Mouse (Mus musculus) adrenal gland, postnatal 25 days (tissue): ENCODE measurements around the gene Spats2. TPM values are rescaled to one million over a fixed set of nuclear protein-coding genes. Genes with fewer than 3 reads are reported as not detected.

Source experiments
- DNase-seq: peaks from one replicate; pipeline ENCODE4 v3.0.0; 2021; ENCODE audit warnings: mixed read lengths
- microRNA-seq, 2 experiments: library from miRNA; unstranded; fragments of <30 nt; microRNA quantifications; one replicate each; pipeline ENCODE4 v1.2.0; 2021
- total RNA-seq: library from RNA; stranded (reverse); gene quantifications from 2 replicates; pipeline ENCODE4 v1.2.3, GENCODE M21; 2021

The Spats2 gene
- total RNA-seq, 1 experiment from 2014 or later: 18.7 TPM

DNA sequence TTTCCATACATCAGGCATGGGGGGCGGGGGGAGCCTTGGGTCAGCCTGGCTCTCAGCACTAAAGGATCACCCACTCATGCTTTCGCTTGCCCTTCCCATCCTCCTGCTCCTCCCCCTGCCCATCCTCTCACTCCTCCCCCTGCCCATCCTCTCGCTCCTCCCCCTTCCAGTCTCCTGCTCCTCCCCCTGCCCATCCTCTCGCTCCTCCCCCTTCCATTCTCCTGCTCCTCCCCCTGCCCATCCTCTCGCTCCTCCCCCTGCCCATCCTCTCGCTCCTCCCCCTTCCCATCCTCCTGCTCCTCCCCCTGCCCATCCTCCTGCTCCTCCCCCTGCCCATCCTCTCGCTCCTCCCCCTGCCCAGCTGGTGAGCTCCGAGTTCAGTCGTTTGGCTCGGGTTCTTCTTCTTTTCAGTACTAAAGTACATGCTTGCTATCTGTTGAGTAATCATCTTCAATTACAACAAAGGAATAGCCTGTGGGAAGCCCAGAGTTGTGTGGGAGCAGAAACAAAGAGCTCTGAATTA is 134.1 kb downstream of the Spats2 start:
- peak; percentile 78 for DNase-seq

DNA sequence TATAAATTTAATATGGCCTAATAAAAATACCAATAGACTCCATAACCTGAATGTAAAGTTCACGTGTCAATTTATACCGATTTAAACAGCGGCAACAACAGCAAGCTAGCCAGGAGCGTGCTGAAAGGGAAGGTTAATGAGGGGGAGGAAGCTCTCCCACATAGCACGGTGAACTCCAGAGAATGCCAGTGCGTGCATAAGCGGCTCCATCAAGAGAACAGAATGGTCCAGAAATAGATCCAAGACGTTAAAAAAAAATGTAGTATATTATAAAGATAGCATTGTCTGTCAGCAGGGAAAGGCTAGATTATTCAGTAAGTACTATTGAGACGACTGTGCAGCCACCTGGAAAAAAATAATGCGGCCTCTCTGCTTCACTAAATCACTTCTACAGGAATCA is 137.0 kb downstream of the Spats2 start:
- no peak for DNase-seq

Small RNA genes within 50 kb of the gene (microRNA-seq; reads per million reads assigned to microRNA genes)
- 0.34 to 1.8 reads per million in 2 experiments for gene Mir6960

Other genes starting within 250 kb of the Spats2 start
- 3.7 and 4.4 TPM in 2 replicates for gene Rhebl1, start 231.4 kb upstream of the Spats2 start, total RNA-seq
- 1.1 and 2.4 TPM in 2 replicates for gene Dhh, start 227.4 kb upstream of the Spats2 start, total RNA-seq
- gene Lmbr1l, start 207.7 kb upstream of the Spats2 start, total RNA-seq: 25.2 and 30.5 TPM in 2 replicates
- 285 and 323 TPM in 2 replicates for gene Tuba1b, start 191.4 kb upstream of the Spats2 start, total RNA-seq
- gene Gm49450, start 172.4 kb upstream of the Spats2 start, total RNA-seq: not detected in 2 replicates
- 81.5 and 90.9 TPM in 2 replicates for gene Tuba1a, start 172.2 kb upstream of the Spats2 start, total RNA-seq
- gene Tuba1c, start 96.0 kb upstream of the Spats2 start, total RNA-seq: 286 and 303 TPM in 2 replicates
- 0.52 and 2.2 TPM in 2 replicates for gene Prph, start 70.7 kb upstream of the Spats2 start, total RNA-seq
- gene Troap, start 51.3 kb upstream of the Spats2 start, total RNA-seq: 4.3 and 5.6 TPM in 2 replicates
- not detected in 2 replicates for gene C1ql4, start 38.1 kb upstream of the Spats2 start, total RNA-seq
- 1.9 and 3.8 TPM in 2 replicates for gene Dnajc22, start 32.7 kb upstream of the Spats2 start, total RNA-seq
- gene Kcnh3, start 98.9 kb downstream of the Spats2 start, total RNA-seq: 0.67 and 1.2 TPM in 2 replicates
- 32.5 and 54.6 TPM in 2 replicates for gene Mcrs1, start 126.0 kb downstream of the Spats2 start, total RNA-seq
- 55.2 and 59.6 TPM in 2 replicates for gene Prpf40b, start 169.2 kb downstream of the Spats2 start, total RNA-seq
- gene Fam186b, start 170.0 kb downstream of the Spats2 start, total RNA-seq: 2.4 and 4.8 TPM in 2 replicates
- gene Fmnl3, start 244.6 kb downstream of the Spats2 start, total RNA-seq: 16.4 and 24.1 TPM in 2 replicates